Mouse (Mus musculus) midbrain, embryonic 10.5 days (tissue): ENCODE measurements around the gene Capn1. TPM values are rescaled to one million over a fixed set of nuclear protein-coding genes. Genes with fewer than 3 reads are reported as not detected.

Source experiments
- DNase-seq: peaks from one replicate; pipeline ENCODE4 v3.0.0-alpha.2; 2017; ENCODE audit warnings: low spot score
- H3K27ac ChIP-seq: fragments of 300-500 bp; sonication (generic); replicated peaks from 2 replicates; pipeline ENCODE4 v1.5.1; 2016; ENCODE audit warnings: mild to moderate bottlenecking
- H3K27me3 ChIP-seq: fragments of 300-500 bp; sonication (generic); 2 replicates; pipeline ENCODE4 v1.6.1; 2016; ENCODE audit warnings: low read depth, mild to moderate bottlenecking; ENCODE audit not compliant: poor library complexity, severe bottlenecking
- H3K36me3 ChIP-seq: fragments of 300-500 bp; sonication (generic); 2 replicates; pipeline ENCODE4 v1.6.1; 2016; ENCODE audit warnings: mild to moderate bottlenecking, moderate library complexity
- H3K4me1 ChIP-seq: fragments of 300-500 bp; sonication (generic); 2 replicates; pipeline ENCODE4 v1.6.1; 2016
- H3K4me3 ChIP-seq: fragments of 300-500 bp; sonication (generic); 2 replicates; pipeline ENCODE4 v1.5.1; 2016; ENCODE audit warnings: mild to moderate bottlenecking, moderate library complexity
- H3K9me3 ChIP-seq: fragments of 300-500 bp; sonication (generic); replicated peaks from 2 replicates; pipeline ENCODE4 v1.6.1; 2016; ENCODE audit warnings: mild to moderate bottlenecking
- WGBS: fragments of 180-500 bp; shearing (Covaris S2); methylation state at CpG from one replicate; pipeline ENCODE4 v1.1.7; 2016; 5-methylcytosine and 5-hydroxymethylcytosine counted together
- polyA plus RNA-seq: library from polyadenylated mRNA; unstranded; fragments of >200 nt; fragmentation: Nextera tagmentation; extraction: Ambion mirVana; gene quantifications from 2 replicates; pipeline ENCODE4 v1.2.1, GENCODE M21; 2016

The Capn1 gene
- polyA plus RNA-seq, 1 experiment from 2014 or later = 4.1 TPM

DNA sequence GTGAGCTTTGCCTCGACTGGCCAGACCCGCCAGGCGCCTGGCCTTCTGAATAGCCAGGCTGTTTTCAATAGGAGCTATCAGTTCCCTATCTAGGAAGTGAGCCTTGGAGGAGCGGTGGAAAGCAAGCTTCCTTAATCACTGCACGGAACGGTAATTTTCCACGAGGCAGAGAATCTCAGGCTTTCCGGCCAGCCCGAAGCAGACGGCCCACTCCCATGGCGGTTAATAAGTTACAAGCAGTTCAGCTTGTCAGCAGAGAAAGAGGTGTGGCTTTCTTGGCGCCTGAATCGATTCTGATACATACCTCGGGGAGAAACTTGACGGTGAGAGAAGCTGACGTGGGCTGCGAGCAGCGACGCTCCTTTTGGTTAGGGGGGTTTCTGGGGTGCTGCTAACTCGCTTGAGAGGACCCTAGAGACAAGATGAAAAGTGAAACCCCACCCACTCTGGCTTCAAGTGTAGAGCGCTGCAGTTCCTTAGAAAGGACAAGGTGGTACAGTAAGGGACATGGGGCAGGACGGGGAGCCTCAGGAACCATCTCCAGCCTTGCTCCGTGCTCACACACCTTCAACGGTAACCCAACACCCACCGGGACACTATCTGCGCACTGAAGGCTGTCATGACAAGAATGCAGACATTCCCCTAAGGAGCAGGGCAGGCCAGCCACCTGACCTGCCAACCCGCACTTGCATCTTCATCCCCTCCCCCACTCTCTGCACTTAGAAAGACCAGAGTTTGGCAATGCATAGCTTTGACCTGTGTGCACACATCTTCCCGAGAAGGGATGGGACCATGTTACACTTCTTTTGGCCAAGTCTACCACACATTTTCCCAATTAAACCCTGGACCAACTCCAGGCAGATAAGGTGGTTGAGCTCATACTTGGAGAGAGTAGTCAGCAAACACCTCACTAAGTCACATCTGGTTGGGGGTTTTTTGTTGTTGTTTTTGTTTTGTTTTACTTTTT lies 59.7 kb downstream of the Capn1 start:
- 92% methylated on average over 28 of the region's 28 CpGs for WGBS
- Histone ChIP-seq H3K27ac (no peak overlapping the region), H3K36me3 (peaks cover 96% of the 10 kb centered on the region), H3K4me3 (0 out of 2 replicates have a peak overlapping the region, but pooled peaks have one; percentile 1), H3K4me1 (peaks cover under 1% of the 10 kb centered on the region; the same call in 1 of the 2 replicates), H3K27me3 (no peaks in the 10 kb centered on the region), H3K9me3 (no peaks in the 10 kb centered on the region)
- DNase-seq = no peak

DNA sequence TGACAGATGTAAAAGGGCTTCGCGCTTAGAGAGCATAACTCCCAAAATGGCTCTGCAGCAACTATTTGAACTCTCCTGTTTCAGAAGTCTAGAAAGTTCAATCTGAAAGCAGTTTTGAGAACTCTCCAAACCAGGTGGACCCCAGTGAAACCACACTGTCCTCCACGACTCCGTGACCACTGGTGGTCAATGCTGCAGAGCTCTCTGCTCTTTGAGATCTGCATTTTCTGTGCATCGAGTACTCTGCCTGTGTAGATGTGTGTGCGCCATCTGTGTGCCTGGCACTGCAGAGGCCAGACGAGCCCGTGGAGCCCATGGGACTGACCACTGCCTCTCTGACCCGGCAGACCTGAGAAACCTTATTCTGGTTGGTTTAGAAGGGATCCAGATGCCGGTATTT lies 60.8 kb downstream of the Capn1 start:
- Histone ChIP-seq H3K9me3 (no peaks in the 10 kb centered on the region), H3K4me1 (no peaks in the 10 kb centered on the region), H3K27me3 (no peaks in the 10 kb centered on the region), H3K36me3 (peaks cover 96% of the 10 kb centered on the region), H3K4me3 (no peak overlapping the region), H3K27ac (no peak overlapping the region)
- 93% methylated on average over 10 of the region's 10 CpGs for WGBS
- no peak for DNase-seq

- DNase-seq = no peak
- no peaks in the 10 kb centered on the region for H3K4me1 ChIP-seq
- 90% methylated on average over 22 of the region's 22 CpGs for WGBS
- no peak overlapping the region for H3K27ac ChIP-seq
- no peaks in the 10 kb centered on the region for H3K27me3 ChIP-seq
- H3K9me3 ChIP-seq = no peaks in the 10 kb centered on the region
- H3K4me3 ChIP-seq = no peak overlapping the region
- H3K36me3 ChIP-seq = peaks cover 96% of the 10 kb centered on the region
Observed at GRCm38 (mm10) chr19:5954031-5954710, 61.5 kb downstream of the Capn1 start.

GRCm38 (mm10) chr19:5953201-5953770 lies 62.4 kb downstream of the Capn1 start:
- no peak for DNase-seq
- no peaks in the 10 kb centered on the region for H3K27me3 ChIP-seq
- no peaks in the 10 kb centered on the region for H3K4me1 ChIP-seq
- 93% methylated on average over 19 of the region's 19 CpGs for WGBS
- H3K27ac ChIP-seq = no peak overlapping the region
- peaks cover 96% of the 10 kb centered on the region for H3K36me3 ChIP-seq
- H3K4me3 ChIP-seq = no peak overlapping the region
- no peaks in the 10 kb centered on the region for H3K9me3 ChIP-seq

- Histone ChIP-seq H3K4me1 (no peaks in the 10 kb centered on the region), H3K36me3 (peaks cover 97% of the 10 kb centered on the region), H3K27ac (no peak overlapping the region), H3K4me3 (no peak overlapping the region), H3K27me3 (no peaks in the 10 kb centered on the region), H3K9me3 (no peaks in the 10 kb centered on the region)
- 87% methylated on average over 13 of the region's 13 CpGs for WGBS
- no peak for DNase-seq
Observed at GRCm38 (mm10) chr19:5952071-5952691, 63.5 kb downstream of the Capn1 start.

DNA sequence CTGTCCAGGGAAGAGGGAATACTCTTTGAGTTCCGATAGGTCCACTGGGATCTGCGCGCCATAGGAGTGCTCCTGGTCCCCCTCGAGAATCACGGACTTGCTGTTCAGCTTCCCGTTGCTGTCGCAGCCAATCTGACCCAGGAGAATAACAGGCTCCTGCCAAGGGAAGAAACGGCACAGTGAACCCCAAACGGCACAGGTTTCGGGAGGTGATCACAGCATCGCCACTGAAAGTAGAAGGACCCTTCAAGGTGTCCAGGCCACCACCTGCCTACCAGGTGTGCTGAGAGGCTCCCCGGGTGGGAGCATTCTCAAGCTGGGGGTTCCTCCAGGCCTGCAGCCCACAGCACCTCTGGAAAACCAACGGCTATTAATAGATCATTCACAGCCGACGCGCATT lies 64.1 kb downstream of the Capn1 start:
- H3K27me3 ChIP-seq = no peaks in the 10 kb centered on the region
- peaks cover 97% of the 10 kb centered on the region for H3K36me3 ChIP-seq
- no peaks in the 10 kb centered on the region for H3K4me1 ChIP-seq
- WGBS = 94% methylated on average over 16 of the region's 16 CpGs
- H3K9me3 ChIP-seq = no peaks in the 10 kb centered on the region
- DNase-seq = no peak
- no peak overlapping the region for H3K4me3 ChIP-seq
- H3K27ac ChIP-seq = no peak overlapping the region

GRCm38 (mm10) chr19:5950218-5950617 lies 65.5 kb downstream of the Capn1 start:
- Histone ChIP-seq H3K36me3 (peaks cover 100% of the 10 kb centered on the region), H3K9me3 (no peaks in the 10 kb centered on the region)
- WGBS = 93% methylated on average over 11 of the region's 11 CpGs

GRCm38 (mm10) chr19:5945891-5946290 lies 69.8 kb downstream of the Capn1 start:
- Histone ChIP-seq H3K4me1 (no peaks in the 10 kb centered on the region), H3K27me3 (no peaks in the 10 kb centered on the region), H3K9me3 (no peaks in the 10 kb centered on the region), H3K27ac (no peak overlapping the region), H3K4me3 (no peak overlapping the region), H3K36me3 (peaks cover 98% of the 10 kb centered on the region)
- DNase-seq = no peak
- 92% methylated on average over 8 of the region's 8 CpGs for WGBS

More at GRCm38 (mm10) chr19:5950218-5950617, 65.5 kb downstream of the Capn1 start:
- H3K4me3 ChIP-seq = no peak overlapping the region
- no peak for DNase-seq
- no peaks in the 10 kb centered on the region for H3K27me3 ChIP-seq
- no peak overlapping the region for H3K27ac ChIP-seq
- H3K4me1 ChIP-seq = no peaks in the 10 kb centered on the region

DNA sequence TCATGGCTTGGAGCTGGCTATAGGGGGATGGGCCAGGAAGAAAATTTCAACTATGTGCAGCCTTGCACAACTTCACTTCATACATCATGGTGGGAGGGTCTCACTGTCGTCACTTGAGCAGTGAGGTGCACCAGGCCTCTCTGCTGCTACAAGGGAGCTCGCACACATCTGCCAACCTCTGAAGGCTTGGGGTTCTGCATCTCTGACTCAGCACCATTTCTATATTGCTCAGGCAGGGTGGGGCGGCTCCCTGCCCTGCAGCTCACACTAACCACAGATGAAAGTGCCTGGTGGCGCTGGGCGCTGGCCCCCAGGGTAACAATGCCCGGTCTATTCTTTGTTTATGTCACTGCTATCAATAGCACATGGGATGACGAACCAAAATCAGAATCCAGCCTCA lies 70.7 kb downstream of the Capn1 start:
- WGBS = 87% methylated on average over 7 of the region's 7 CpGs
- peaks cover 98% of the 10 kb centered on the region for H3K36me3 ChIP-seq
- H3K27me3 ChIP-seq = no peaks in the 10 kb centered on the region

GRCm38 (mm10) chr19:5944145-5944544 lies 71.6 kb downstream of the Capn1 start:
- H3K4me1 ChIP-seq = no peaks in the 10 kb centered on the region
- H3K27ac ChIP-seq = no peak overlapping the region
- H3K4me3 ChIP-seq = no peak overlapping the region
- H3K36me3 ChIP-seq = peaks cover 98% of the 10 kb centered on the region
- 82% methylated on average over 8 of the region's 8 CpGs for WGBS
- no peak for DNase-seq
- H3K9me3 ChIP-seq = no peaks in the 10 kb centered on the region
- no peaks in the 10 kb centered on the region for H3K27me3 ChIP-seq

More for the DNA sequence above, 70.7 kb downstream of the Capn1 start:
- no peaks in the 10 kb centered on the region for H3K4me1 ChIP-seq
- no peak for DNase-seq
- H3K9me3 ChIP-seq = no peaks in the 10 kb centered on the region
- no peak overlapping the region for H3K27ac ChIP-seq
- H3K4me3 ChIP-seq = no peak overlapping the region

DNA sequence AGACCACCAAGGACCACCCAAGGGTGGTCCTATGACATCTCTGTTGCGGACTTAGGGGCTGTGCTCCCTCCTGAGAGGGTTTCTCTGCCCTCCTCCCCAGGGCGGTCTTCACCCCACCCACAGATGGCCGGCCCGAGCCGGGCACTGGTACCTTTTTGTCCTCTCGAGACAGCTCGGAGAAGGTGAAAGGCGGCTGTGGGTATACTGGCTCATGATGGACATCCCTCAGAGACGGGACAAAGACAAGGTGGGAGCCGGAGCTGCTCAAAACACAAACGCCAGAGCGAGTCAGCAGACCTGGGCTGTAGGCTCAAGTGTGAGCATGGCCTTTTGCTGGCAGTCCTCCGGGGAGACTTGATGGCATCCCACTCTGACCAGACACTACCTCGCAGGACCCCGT lies 72.3 kb downstream of the Capn1 start:
- Histone ChIP-seq H3K27me3 (no peaks in the 10 kb centered on the region), H3K4me1 (peaks cover 3% of the 10 kb centered on the region), H3K27ac (no peak overlapping the region), H3K36me3 (peaks cover 96% of the 10 kb centered on the region), H3K9me3 (no peaks in the 10 kb centered on the region), H3K4me3 (no peak overlapping the region)
- WGBS = 93% methylated on average over 15 of the region's 15 CpGs
- DNase-seq = no peak

GRCm38 (mm10) chr19:5942581-5942980 lies 73.1 kb downstream of the Capn1 start:
- Histone ChIP-seq H3K27ac (no peak overlapping the region), H3K9me3 (no peaks in the 10 kb centered on the region), H3K4me3 (no peak overlapping the region), H3K4me1 (peaks cover 11% of the 10 kb centered on the region), H3K36me3 (peaks cover 88% of the 10 kb centered on the region), H3K27me3 (no peaks in the 10 kb centered on the region)
- 93% methylated on average over 7 of the region's 7 CpGs for WGBS
- DNase-seq = no peak
